Mouse (Mus musculus): ENCODE data around the gene Slc6a20a.
"Not testable (repeated sequence)": the region's sequence is repeated elsewhere in the genome, so short reads cannot be mapped to it uniquely, and the experiment has no call there.

Gene Slc6a20a

GRCm38 (mm10) chr9:123678327-123679105, at the start of gene Slc6a20a, which contains the start of gene Ccr9:
Slc6a20a (minus strand) TSS chr9:123678885.
Ccr9 (plus strand) TSS chr9:123678439.
- no peak for DNase-seq (ENCODE audit: low spot score in 2 of 2)

DNA sequence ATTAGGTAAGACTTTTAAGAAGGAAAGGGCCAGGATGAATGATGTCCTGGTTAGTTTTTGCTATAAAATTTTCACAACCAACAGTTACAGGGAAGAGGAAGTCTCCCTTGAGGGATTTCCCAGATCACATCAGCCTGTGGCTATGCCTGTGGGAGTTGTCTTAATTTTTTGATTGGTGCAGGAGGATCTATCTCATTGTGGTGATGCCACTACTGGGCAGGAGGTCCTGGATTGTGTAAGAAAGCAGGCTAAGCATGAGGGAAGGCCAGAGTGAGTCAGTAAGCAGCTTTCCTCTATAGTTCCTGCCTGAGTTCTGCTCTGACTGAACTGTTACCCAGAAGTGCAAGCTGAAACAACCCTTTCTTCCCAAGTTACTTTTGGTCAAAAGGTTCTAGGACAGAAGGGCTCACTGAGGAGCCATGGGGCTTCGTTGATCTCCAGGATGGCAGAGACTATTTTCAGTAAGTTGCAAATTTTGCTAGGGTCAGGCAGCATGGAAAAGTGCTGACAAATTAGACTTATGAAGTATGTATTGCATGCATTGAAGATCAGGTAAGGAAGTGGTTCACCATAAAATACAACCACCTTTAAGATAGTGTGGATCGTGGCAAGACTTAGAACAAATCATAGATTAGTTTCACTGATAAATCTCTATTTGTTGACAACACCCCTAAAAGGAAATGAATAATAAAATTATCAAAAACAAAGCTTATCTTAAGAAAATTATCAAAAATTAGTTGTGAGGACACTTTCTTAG, 44.2 kb upstream of the Slc6a20a start:
- no peak for DNase-seq (ENCODE audit: low spot score in 2 of 2)

GRCm38 (mm10) chr9:123717186-123718008, 38.7 kb upstream of the Slc6a20a start, which contains the start of gene Lztfl1:
Lztfl1 (minus strand) TSS chr9:123717697.
- DNase-seq (ENCODE audit: low spot score in 2 of 2), result peak; percentile 90 to 98

- DNase-seq (ENCODE audit: low spot score in 2 of 2), result no peak
These were observed 37.6 kb upstream of the Slc6a20a start for GRCm38 (mm10) chr9:123716301-123716700.

- DNase-seq (ENCODE audit: low spot score in 2 of 2), result no peak
These were observed 34.4 kb upstream of the Slc6a20a start for GRCm38 (mm10) chr9:123713111-123713510.

- no peak for DNase-seq (ENCODE audit: low spot score in 2 of 2)
These were observed 30.5 kb upstream of the Slc6a20a start for GRCm38 (mm10) chr9:123709226-123709625.

- DNase-seq (ENCODE audit: low spot score in 2 of 2), result no peak
These were observed 23.1 kb upstream of the Slc6a20a start for GRCm38 (mm10) chr9:123701822-123702221.

GRCm38 (mm10) chr9:123695634-123696302, 17.1 kb upstream of the Slc6a20a start:
- DNase-seq (ENCODE audit: low spot score in 2 of 2), result peak; percentile 32 to 57

- no peak for DNase-seq (ENCODE audit: low spot score in 2 of 2)
These were observed 9.5 kb upstream of the Slc6a20a start for GRCm38 (mm10) chr9:123688227-123688626.

- DNase-seq (ENCODE audit: low spot score in 2 of 2), result no peak
These were observed 7.5 kb upstream of the Slc6a20a start for GRCm38 (mm10) chr9:123686206-123686605.

GRCm38 (mm10) chr9:123683704-123684103, 5.0 kb upstream of the Slc6a20a start:
- DNase-seq (ENCODE audit: low spot score in 2 of 2), result no peak

DNA sequence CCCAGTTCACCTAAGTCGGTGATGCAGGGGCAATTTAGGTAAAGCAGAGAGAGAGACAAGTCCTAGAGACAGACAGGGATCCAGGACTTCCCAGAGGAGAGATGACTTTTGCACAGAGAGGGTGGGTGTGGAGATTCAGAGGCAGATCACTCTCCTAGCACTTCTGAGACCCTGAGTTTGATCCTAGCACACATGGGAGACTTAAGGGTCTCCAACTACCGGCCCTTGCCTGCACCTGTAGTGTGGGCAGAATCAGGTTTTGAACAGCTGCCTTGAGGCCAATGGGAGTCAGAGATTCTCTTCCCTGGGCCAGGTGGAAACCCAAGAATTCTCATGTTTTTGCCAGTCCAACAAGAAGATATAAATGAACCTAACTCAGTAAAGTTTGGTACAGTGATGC, 513 bp upstream of the Slc6a20a start:
- DNase-seq (ENCODE audit: low spot score in 2 of 2), result no peak

DNA sequence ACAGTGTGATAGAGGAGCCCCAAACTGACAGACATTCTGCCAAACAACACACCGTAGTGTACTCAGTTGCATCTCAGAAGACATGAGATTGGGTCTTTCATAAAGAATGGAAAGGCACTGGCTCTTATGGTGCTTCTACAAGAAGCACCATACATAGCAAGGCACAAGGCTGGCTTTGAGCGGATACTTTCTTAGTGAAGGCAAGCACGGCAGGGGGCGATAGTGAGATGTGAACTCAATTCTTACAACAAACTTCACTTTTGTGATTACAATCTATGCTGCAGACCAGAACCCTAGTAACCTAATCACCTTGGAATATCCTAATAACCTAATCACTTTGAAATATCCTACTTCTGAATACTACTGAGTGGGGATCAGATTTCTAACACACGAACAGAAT, 13.0 kb downstream of the Slc6a20a start:
- peak in 1 of 2 experiments; percentile 38 for DNase-seq (ENCODE audit: low spot score in 2 of 2)

DNA sequence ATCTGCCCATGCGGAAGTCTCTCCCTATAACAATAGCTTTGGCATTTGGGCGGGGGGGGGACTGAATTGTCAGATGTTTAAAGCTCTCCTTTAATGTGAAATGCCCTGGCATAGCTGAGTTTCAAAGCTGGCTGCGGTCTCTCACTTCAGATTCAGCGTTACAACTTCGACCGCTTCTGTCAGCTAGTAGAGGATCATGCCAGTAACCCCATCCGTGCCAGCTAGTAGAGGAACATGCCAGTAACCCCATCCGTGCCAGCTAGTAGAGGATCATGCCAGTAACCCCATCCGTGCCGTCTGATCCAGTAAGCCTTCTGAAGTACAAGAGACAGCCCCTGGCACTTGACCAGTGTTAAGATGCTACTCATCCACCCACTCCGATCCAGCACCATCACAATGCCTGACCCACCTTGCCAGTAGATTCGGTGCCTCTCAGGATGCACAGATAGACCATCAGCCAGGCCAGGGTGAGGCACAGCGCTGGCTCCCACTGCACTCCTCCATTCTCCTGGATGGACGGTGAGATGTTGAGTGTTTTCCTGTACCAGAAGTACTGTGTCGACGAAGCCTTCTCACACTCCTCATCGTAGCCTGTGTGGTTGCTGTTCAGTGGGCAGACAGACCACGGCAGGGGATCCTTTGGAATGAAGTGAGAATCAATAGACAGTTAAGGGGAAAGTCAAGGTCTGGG, 18.6 kb downstream of the Slc6a20a start:
- not testable (repeated sequence) for DNase-seq (ENCODE audit: low spot score in 2 of 2)

- no peak for DNase-seq (ENCODE audit: low spot score in 2 of 2)
These were observed 19.7 kb downstream of the Slc6a20a start for GRCm38 (mm10) chr9:123658981-123659380.

DNA sequence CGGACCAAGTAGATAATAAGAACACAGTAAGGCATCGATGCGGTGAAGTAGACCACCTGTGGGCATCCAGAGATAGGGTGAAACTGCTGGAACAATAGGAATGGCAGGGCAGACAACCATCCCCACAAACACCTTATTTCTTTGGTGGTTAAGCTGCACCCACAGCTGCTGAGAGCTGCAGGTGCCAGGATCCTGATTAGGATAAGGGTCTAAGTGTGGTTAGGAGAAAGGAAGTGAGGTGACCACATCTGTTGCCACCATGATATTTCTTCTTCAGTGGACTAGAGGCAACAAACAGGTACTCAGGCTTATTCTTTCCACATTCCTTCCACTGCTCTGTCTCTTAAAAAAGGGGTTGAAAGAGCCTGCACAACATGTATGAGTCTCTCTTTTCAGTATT, 21.2 kb downstream of the Slc6a20a start:
- no peak for DNase-seq (ENCODE audit: low spot score in 2 of 2)

DNA sequence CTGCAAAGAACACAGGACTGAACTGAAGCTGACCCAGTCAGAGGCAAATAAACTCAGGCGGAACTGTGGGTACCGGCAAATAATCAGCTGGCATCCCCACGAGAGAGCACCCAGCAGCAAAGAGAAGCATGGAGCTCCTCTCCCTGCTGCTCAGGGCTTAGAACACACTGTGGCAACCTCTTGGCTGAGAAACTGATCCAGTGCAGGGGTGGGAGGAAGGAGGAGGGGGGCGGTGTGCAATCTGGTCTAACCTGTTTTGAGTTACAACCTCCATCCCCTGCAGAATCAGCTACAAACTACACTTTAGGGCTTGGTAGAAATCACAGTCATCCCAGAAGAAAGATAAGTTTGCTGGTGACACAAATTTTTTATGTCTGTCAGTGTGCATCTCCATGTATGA, 27.3 kb downstream of the Slc6a20a start:
- no peak for DNase-seq (ENCODE audit: low spot score in 2 of 2)

GRCm38 (mm10) chr9:123649785-123650511, 28.7 kb downstream of the Slc6a20a start:
- no peak for DNase-seq (ENCODE audit: low spot score in 2 of 2)

DNA sequence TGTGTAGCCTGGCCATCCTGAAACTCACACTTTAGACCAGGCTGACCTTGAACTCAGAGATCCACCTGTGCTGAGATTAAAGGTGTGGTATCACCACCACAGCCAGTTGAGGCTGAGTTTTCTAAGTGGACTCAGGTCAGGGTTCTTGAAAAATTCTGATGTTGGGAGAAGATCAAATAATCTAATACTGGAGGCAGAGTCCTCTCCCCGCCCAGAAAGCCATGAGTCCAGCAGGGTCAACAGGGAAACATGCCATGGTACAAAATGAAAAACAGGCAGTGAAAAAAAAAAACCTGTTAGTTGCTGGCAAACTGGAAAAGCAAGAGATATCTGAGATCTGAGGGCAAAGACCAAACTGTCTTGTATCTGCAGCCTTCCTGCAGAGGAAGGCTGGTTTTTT, 38.6 kb downstream of the Slc6a20a start:
- DNase-seq (ENCODE audit: low spot score in 2 of 2), result no peak

DNA sequence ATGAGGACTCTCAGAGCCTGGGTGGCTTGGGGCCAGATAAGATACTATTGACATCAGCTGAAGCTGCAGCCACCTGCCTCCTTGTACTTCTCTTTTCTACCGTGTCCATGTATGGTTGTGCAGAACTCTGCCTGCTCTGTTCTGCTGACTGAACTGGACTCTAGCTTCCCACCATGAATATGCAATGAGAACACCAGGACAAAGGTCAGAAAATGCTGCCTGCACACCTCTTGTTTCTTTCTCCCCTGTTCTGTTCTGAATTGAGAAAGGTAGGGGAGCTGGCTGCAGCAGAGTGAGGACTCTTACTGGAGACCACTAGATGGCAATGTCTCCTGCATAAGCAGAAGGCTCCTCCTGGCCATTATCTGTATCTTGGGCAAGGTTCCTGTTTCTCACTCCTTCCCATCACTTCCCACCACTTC, 40.0 kb downstream of the Slc6a20a start:
- DNase-seq (ENCODE audit: low spot score in 2 of 2), result peak in 1 of 2 experiments; percentile 39
